Mouse (Mus musculus): Measurements from ENCODE around the gene 1700001F09Rik.
"Not testable (repeated sequence)": the region's sequence is repeated elsewhere in the genome, so short reads cannot be mapped to it uniquely, and the experiment has no call there.

1700001F09Rik gene

GRCm38 (mm10) chr14:43347711-43348110 lies at the start of gene 1700001F09Rik:
TSS of gene 1700001F09Rik (minus strand) at chr14:43347811.
- DNase-seq = not testable (repeated sequence)

- DNase-seq = not testable (repeated sequence)
Measured at GRCm38 (mm10) chr14:43361713-43362112, 14.1 kb upstream of the 1700001F09Rik start.

GRCm38 (mm10) chr14:43359246-43359645 lies 11.6 kb upstream of the 1700001F09Rik start:
- DNase-seq = not testable (repeated sequence)

GRCm38 (mm10) chr14:43357496-43357895 lies 9.9 kb upstream of the 1700001F09Rik start:
- not testable (repeated sequence) for DNase-seq

- not testable (repeated sequence) for DNase-seq
Measured at GRCm38 (mm10) chr14:43352944-43353343, 5.3 kb upstream of the 1700001F09Rik start.

- not testable (repeated sequence) for DNase-seq
Measured at GRCm38 (mm10) chr14:43337646-43338045, 10.0 kb downstream of the 1700001F09Rik start.

- DNase-seq = not testable (repeated sequence)
Measured at GRCm38 (mm10) chr14:43331362-43331880, 16.2 kb downstream of the 1700001F09Rik start.

GRCm38 (mm10) chr14:43328603-43329002 lies 19.0 kb downstream of the 1700001F09Rik start:
- not testable (repeated sequence) for DNase-seq

GRCm38 (mm10) chr14:43319516-43319915 lies 28.1 kb downstream of the 1700001F09Rik start:
- not testable (repeated sequence) for DNase-seq

GRCm38 (mm10) chr14:43293503-43293902 lies 54.1 kb downstream of the 1700001F09Rik start, which contains the start of gene Gm8127:
TSS of gene Gm8127 (minus strand) at chr14:43293832.
- not testable (repeated sequence) for DNase-seq
